Mouse (Mus musculus) embryonic stem cell, embryonic (primary cell): Measurements from ENCODE around the gene Gm49384.
"Not testable (repeated sequence)": the region's sequence is repeated elsewhere in the genome, so short reads cannot be mapped to it uniquely, and the experiment has no call there.

ENCODE experiments used
- CTCF ChIA-PET, 4 experiments: fragments of 300-600 bp in 2 of 4; fragments of 350-600 bp in 2 of 4; sonication (Branson Sonifier 250); formaldehyde crosslinking; loops; one replicate each; lab custom pipeline; 2022; ENCODE audit warnings: inconsistent platforms in 2 of 4; lab: Charles Lee
- POLR2A ChIA-PET, 4 experiments: fragments of 300-600 bp in 2 of 4; fragments of 350-600 bp in 2 of 4; sonication (Branson Sonifier 250); formaldehyde crosslinking; loops; one replicate each; lab custom pipeline; 2022; ENCODE audit warnings: antibody characterized with exemption in 4 of 4, inconsistent platforms in 1 of 4; lab: Charles Lee

Gene Gm49384

GRCm38 (mm10) chr12:69186811-69187471 is 17.1 kb downstream of the Gm49384 start:
- CTCF ChIA-PET: no interaction called here
- POLR2A ChIA-PET: interaction anchor here in 3 of 4 experiments (0.7 to 2.7 kb wide), 12 partner anchors 10 to 177 kb away, joined by 3 to 11 read pairs (median 4); partner anchors contain the start of genes Gm49383 (in 3 of the 3), Lrr1 (in 1 of the 3) and Rps29 (in 1 of the 3)

- CTCF ChIA-PET: interaction anchor here in 1 of 4 experiments (0.8 to 2.1 kb wide), 3 partner anchors 10 to 44 kb away, joined by 3 to 6 read pairs (median 3); partner anchors contain the start of gene Gm49383
- POLR2A ChIA-PET: interaction anchor here in 3 of 4 experiments (0.9 to 3.4 kb wide), 20 partner anchors 8 to 539 kb away, joined by 3 to 33 read pairs (median 12); partner anchors contain the start of genes Dnaaf2 (in 2 of the 3), Gm49383 (in 2 of the 3), Lrr1 (in 2 of the 3) and Rps29 (in 2 of the 3)
Observed at GRCm38 (mm10) chr12:69185371-69185770, 18.7 kb downstream of the Gm49384 start.

DNA sequence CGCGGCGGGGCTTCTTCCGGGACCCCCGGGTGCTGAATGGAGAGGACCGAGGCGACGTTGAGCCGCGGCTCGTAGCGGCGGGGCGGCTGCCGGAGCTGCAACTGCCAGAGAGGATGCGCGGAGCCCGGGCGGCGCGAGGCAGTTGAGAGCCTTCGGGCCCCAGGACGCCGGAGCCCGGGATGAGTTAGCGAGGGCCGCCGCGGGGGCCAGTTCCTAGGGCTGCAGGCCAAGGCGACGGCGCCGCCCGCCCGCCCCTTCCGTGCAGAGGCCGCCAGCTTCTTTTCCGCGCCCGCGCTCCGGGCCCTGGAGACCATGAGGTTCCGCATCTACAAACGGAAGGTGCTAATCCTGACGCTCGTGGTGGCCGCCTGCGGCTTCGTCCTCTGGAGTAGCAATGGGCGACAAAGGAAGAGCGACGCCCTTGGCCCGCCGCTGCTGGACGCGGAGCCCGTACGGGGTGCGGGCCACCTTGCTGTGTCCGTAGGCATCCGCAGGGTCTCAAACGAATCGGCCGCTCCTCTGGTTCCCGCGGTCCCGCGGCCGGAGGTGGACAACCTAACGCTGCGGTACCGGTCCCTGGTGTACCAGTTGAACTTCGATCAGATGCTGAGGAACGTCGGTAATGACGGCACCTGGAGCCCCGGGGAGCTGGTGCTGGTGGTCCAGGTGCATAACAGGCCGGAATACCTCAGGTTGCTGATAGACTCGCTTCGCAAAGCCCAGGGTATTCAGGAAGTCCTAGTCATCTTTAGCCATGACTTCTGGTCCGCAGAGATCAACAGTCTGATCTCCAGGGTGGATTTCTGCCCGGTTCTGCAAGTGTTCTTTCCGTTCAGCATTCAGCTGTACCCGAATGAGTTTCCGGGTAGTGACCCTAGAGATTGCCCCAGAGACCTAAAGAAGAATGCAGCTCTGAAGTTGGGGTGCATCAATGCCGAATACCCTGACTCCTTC is 19.4 kb downstream of the Gm49384 start:
- POLR2A ChIA-PET: interaction anchor here in 3 of 4 experiments (0.6 to 3.4 kb wide), 30 partner anchors 8 to 540 kb away, joined by 3 to 33 read pairs (median 6); partner anchors contain the start of genes Gm49383 (in 3 of the 3), Lrr1 (in 3 of the 3), Dnaaf2 (in 2 of the 3) and Rps29 (in 2 of the 3)
- CTCF ChIA-PET: interaction anchor here in 1 of 4 experiments (0.6 to 2.1 kb wide), 4 partner anchors 11 to 44 kb away, joined by 3 to 6 read pairs (median 4); partner anchors contain the start of gene Gm49383

DNA sequence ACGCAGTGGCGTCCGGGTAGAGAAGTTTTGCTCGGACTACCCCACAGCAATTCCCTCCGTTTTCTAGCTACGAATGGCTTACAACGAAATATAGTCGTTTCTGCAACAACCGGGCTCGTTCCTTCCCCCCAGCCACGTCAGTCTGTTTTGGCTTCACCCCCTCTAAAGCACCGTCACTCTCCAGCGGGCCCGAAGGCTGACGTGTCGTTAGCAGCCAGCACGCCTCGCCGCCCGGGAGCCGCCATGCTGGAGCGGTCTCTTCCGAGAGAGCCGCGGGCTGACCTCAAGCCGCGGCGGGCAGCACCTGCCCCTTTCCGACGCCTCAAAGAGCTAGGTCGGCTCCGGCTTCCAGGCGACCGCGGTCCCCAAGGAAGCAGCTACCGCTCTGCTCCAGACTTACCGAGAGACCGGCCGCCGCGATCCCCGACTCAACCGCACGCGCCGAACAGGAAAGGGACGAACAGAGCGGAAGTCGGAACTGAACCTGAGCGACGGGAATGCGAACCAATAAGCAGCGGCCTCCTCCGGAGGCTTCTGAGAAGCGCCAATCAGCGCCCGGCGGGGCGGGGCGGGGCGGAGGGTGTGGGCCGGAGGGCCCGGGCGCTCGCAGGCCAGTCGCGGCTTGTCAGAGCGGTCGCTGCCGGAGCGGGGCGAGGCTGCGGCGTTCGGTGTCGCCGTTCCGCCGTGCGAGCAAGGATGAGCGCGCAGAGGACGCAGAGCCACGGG is 20.3 kb downstream of the Gm49384 start, which contains the start of the genes Rpl36al and Mgat2:
Gene Rpl36al, minus strand, starts transcription at position 501 of the 726 bp plus-strand sequence.
Gene Mgat2, plus strand, starts transcription at position 575 of the 726 bp plus-strand sequence.
- ChIA-PET CTCF (interaction anchor here in 2 of 4 experiments (0.6 to 2.1 kb wide), 3 partner anchors 14 to 40 kb away, joined by 3 to 6 read pairs (median 5); partner anchors contain the start of gene Gm49383 (in 1 of the 2)), POLR2A (interaction anchor here in 3 of 4 experiments (0.6 to 3.4 kb wide), 26 partner anchors 8 to 263 kb away, joined by 3 to 33 read pairs (median 7); partner anchors contain the start of genes Gm49383 (in 3 of the 3), Lrr1 (in 3 of the 3), Dnaaf2 (in 2 of the 3) and Rps29 (in 2 of the 3))

DNA sequence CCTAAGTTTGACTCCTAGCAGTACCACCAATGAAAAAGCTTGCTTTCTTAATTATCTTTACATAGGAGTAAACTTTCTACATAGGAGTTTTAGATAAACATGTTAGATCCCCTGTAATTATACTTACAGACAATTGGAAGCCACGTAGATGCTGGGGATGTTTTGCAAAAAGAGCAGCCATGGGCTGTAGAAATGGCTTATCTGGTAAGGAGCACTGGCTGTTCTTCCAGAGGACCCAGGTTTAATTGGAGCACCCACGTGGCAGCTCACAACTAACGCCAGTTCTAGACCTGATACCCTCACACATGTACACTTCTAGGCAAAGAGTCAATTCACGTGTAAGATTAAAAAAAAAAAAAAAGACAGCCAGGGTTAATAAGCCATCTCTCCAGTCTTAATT is 22.3 kb downstream of the Gm49384 start:
- CTCF ChIA-PET: interaction anchor here in 1 of 4 experiments (0.6 kb wide), 1 partner anchor 13 kb away, joined by 7 read pairs; no protein-coding TSS in a partner anchor
- POLR2A ChIA-PET: interaction anchor here in 2 of 4 experiments (0.6 to 2.0 kb wide), 7 partner anchors 13 to 374 kb away, joined by 3 to 11 read pairs (median 3); partner anchors contain the start of genes Lrr1 (in 2 of the 2), Gm49383 (in 1 of the 2) and Rps29 (in 1 of the 2)

DNA sequence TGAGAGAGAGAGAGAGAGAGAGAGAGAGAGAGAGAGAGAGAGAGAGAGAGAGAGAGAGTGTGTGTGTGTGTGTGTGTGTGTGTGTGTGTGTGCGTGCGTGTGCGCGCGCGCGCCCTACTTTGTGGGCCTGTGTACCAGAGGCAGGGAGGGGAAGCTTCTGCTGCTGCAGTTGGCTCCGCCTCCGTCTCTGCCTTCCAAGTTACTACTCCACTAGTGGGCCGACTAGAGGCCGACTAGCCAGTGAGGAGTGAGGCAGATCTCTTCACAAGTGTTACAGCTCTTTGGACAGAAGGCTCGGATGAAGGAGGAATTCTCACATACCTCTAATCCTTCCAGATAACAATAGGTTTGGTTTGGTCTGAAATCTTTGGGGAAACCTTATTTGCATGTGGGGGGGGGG is 24.7 kb downstream of the Gm49384 start:
- POLR2A ChIA-PET: interaction anchor here (0.5 to 3.8 kb wide), 21 partner anchors 8 to 1712 kb away, joined by 3 to 38 read pairs (median 5); partner anchors contain the start of genes Lrr1 (in 3 of the 4), Rps29 (in 3 of the 4) and Gm49383 (in 1 of the 4)

DNA sequence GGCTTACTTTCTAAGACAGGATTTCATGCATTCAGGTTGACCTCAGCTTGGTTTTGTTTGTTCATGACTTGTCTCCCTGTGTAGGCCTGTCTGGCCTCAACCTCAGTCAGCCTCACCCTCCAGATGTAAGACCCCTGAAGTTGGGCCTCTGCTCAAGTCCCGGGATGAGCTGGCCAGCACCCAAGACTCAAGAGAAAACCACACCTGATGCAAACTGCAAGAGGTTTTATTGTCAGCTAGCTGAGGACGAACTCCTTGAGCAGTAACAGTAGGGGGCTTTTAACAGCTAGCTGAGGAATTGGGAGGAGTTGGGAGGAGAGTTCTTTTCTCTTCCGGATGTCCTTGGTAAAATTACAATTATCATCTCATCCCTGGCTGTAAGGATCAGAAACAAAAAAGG is 26.5 kb downstream of the Gm49384 start:
- CTCF ChIA-PET: interaction anchor here in 1 of 4 experiments (0.8 kb wide), 1 partner anchor 10 kb away, joined by 3 read pairs; no protein-coding TSS in a partner anchor

More for the DNA sequence above, 24.7 kb downstream of the Gm49384 start:
- CTCF ChIA-PET: interaction anchor here in 3 of 4 experiments (0.6 to 0.8 kb wide), 6 partner anchors 9 to 572 kb away, joined by 5 to 24 read pairs (median 6); partner anchors contain the start of gene Lrr1 (in 1 of the 3)

GRCm38 (mm10) chr12:69175975-69176374 is 28.1 kb downstream of the Gm49384 start:
- POLR2A ChIA-PET: interaction anchor here in 2 of 4 experiments (0.7 to 1.6 kb wide), 6 partner anchors 8 to 21 kb away, joined by 3 to 5 read pairs (median 4); partner anchors contain the start of genes Gm49383 (in 2 of the 2), Rps29 (in 2 of the 2), Mgat2 (in 1 of the 2) and Rpl36al (in 1 of the 2)

More for the DNA sequence above, 26.5 kb downstream of the Gm49384 start:
- POLR2A ChIA-PET: interaction anchor here in 3 of 4 experiments (1.1 to 3.8 kb wide), 8 partner anchors 9 to 33 kb away, joined by 3 to 38 read pairs (median 4); partner anchors contain the start of genes Dnaaf2 (in 1 of the 3), Gm49383 (in 1 of the 3), Lrr1 (in 1 of the 3) and Rps29 (in 1 of the 3)

GRCm38 (mm10) chr12:69171307-69171706 is 32.8 kb downstream of the Gm49384 start:
- ChIA-PET POLR2A (interaction anchor here in 3 of 4 experiments (0.6 to 7.8 kb wide), 10 partner anchors 8 to 165 kb away, joined by 3 to 96 read pairs (median 6); partner anchors contain the start of genes Rps29 (in 2 of the 3), Mgat2 (in 1 of the 3) and Rpl36al (in 1 of the 3)), CTCF (interaction anchor here in 1 of 4 experiments (0.6 kb wide), 1 partner anchor 55 kb away, joined by 4 read pairs; no protein-coding TSS in a partner anchor)

More at GRCm38 (mm10) chr12:69175975-69176374, 28.1 kb downstream of the Gm49384 start:
- CTCF ChIA-PET: no interaction called here

DNA sequence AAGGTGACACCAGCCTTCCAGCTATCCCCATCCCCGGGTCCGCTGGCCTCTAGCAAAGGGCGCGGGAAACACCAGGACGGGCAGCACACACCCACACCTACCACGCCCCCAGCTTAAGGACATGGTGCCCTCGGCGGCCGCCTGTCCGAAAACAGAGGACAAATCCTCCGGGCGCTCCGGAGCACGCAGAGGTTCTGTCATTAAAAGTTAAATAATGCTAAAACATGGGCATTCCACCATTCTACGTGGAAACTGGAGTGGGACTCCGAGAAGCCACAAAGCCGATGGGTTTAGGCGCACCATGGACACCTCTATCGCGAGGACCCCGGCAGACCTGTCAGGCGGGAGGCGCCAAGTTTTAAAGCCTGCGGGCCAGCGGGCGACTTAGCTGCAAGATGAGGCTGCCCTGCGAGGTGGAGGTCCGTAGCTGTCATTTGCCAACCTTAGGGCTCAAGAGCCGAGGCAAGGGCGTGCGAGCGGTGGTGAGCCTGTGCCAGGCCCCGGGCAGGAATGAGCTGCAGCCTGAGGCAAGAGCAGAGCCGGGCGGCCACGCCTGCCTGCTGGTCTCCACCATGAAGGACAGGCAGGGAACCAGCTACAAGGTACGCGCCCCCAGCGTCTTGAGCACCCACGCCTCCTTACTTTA is 35.5 kb downstream of the Gm49384 start, which contains the start of gene Lrr1:
Gene Lrr1, plus strand, starts transcription at position 354 of the 646 bp plus-strand sequence.
- POLR2A ChIA-PET: interaction anchor here (0.6 to 7.8 kb wide), 40 partner anchors 8 to 1830 kb away, joined by 3 to 96 read pairs (median 4); partner anchors contain the start of genes Rps29 (in 4 of the 4), Mgat2 (in 3 of the 4), Rpl36al (in 3 of the 4) and Gm49383 (in 2 of the 4)
- CTCF ChIA-PET: interaction anchor here in 3 of 4 experiments (0.5 to 1.5 kb wide), 12 partner anchors 9 to 140 kb away, joined by 3 to 7 read pairs (median 3); partner anchors contain the start of gene Rps29 (in 1 of the 3)

GRCm38 (mm10) chr12:69167656-69168460 is 36.2 kb downstream of the Gm49384 start:
- ChIA-PET CTCF (interaction anchor here in 3 of 4 experiments (0.6 to 1.5 kb wide), 10 partner anchors 9 to 141 kb away, joined by 3 to 6 read pairs (median 3); partner anchors contain the start of gene Rps29 (in 1 of the 3)), POLR2A (interaction anchor here (0.6 to 7.8 kb wide), 38 partner anchors 8 to 1830 kb away, joined by 3 to 96 read pairs (median 4); partner anchors contain the start of genes Rps29 (in 4 of the 4), Mgat2 (in 3 of the 4), Rpl36al (in 3 of the 4) and Gm49383 (in 2 of the 4))

DNA sequence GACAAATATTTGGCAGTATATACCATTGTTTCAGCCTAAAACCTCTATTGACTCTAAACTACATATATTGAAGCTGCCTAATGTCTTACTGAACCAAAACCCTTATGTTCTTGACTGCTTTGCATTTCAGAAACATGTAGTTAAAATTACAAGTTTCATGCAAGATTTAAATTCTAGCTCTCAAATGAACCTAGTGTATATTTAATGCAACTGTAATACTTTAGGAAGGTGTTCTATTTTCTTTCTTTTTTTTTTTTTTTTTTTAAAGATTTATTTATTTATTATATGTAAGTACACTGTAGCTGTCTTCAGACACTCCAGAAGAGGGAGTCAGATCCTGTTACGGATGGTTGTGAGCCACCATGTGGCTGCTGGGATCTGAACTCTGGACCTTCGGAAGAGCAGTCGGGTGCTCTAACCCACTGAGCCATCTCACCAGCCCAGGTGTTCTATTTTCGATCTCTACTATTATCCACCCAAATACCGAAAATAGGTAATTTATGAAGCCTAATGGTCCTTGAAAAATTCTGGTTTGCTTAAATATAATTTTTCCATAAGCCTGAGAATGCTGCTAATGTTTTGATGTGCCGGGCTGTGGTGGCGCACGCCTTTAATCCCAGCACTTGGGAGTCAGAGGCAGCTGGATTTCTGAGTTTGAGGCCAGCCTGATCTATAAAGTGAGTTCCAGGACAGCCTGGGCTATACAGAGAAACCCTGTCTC is 37.0 kb downstream of the Gm49384 start:
- POLR2A ChIA-PET: interaction anchor here in 2 of 4 experiments (1.2 to 7.8 kb wide), 8 partner anchors 10 to 195 kb away, joined by 3 to 96 read pairs (median 10); partner anchors contain the start of genes Rps29 (in 2 of the 2), Mgat2 (in 1 of the 2) and Rpl36al (in 1 of the 2)
- CTCF ChIA-PET: not testable (repeated sequence)

GRCm38 (mm10) chr12:69164904-69165303 is 39.2 kb downstream of the Gm49384 start:
- ChIA-PET POLR2A (interaction anchor here in 2 of 4 experiments (0.6 to 1.9 kb wide), 6 partner anchors 8 to 561 kb away, joined by 4 to 13 read pairs (median 6); partner anchors contain the start of genes Mgat2 (in 1 of the 2) and Rpl36al (in 1 of the 2)), CTCF (no interaction called here)
